Mouse (Mus musculus) intestine, embryonic 15.5 days (tissue): Measurements from ENCODE around the gene Pdcd1lg2. TPM values are rescaled to one million over a fixed set of nuclear protein-coding genes. Genes with fewer than 3 reads are reported as not detected.

Experiments
- ATAC-seq: fragments of 200-750 bp; cut with Nextera tagmentation; 2 replicates; pipeline ENCODE4 v1.8.0; 2017; ENCODE audit warnings: moderate TSS enrichment, moderate library complexity
- H3K27ac ChIP-seq: fragments of 300-500 bp; sonication (generic); 2 replicates; pipeline ENCODE4 v1.5.1; 2015; ENCODE audit warnings: mild to moderate bottlenecking, inconsistent platforms
- H3K27me3 ChIP-seq: fragments of 300-500 bp; sonication (generic); replicated peaks from 2 replicates; pipeline ENCODE4 v1.6.1; 2015; ENCODE audit warnings: inconsistent platforms
- H3K36me3 ChIP-seq: fragments of 300-500 bp; sonication (generic); 2 replicates; pipeline ENCODE4 v1.6.1; 2015; ENCODE audit warnings: inconsistent platforms
- H3K4me1 ChIP-seq: fragments of 300-500 bp; sonication (generic); replicated peaks from 2 replicates; pipeline ENCODE4 v1.6.1; 2015; ENCODE audit warnings: inconsistent platforms
- H3K4me2 ChIP-seq: fragments of 300-500 bp; sonication (generic); replicated peaks from 2 replicates; pipeline ENCODE4 v1.6.1; 2015; ENCODE audit warnings: mild to moderate bottlenecking, inconsistent platforms
- H3K4me3 ChIP-seq: fragments of 300-500 bp; sonication (generic); replicated peaks from 2 replicates; pipeline ENCODE4 v1.5.1; 2015; ENCODE audit warnings: inconsistent platforms
- H3K9ac ChIP-seq: fragments of 300-500 bp; sonication (generic); 2 replicates; pipeline ENCODE4 v1.6.1; 2015; ENCODE audit warnings: inconsistent platforms
- H3K9me3 ChIP-seq: fragments of 300-500 bp; sonication (generic); 2 replicates; pipeline ENCODE4 v1.6.1; 2016; ENCODE audit warnings: inconsistent platforms
- WGBS: fragments of 180-500 bp; shearing (Covaris S2); methylation state at CpG from one replicate; pipeline ENCODE4 v1.1.7; 2015; 5-methylcytosine and 5-hydroxymethylcytosine counted together
- polyA plus RNA-seq: library from polyadenylated mRNA; unstranded; fragments of >200 nt; fragmentation: Nextera tagmentation; extraction: Ambion mirVana; gene quantifications from 2 replicates; pipeline ENCODE4 v1.2.1, GENCODE M21; 2015

Gene Pdcd1lg2
- polyA plus RNA-seq, 1 experiment from 2014 or later = not detected

- no peak overlapping the region for H3K27ac ChIP-seq
- no peak overlapping the region for H3K4me3 ChIP-seq
- H3K9me3 ChIP-seq = no peaks in the 10 kb centered on the region
- no peak overlapping the region for H3K9ac ChIP-seq
- no peaks in the 10 kb centered on the region for H3K36me3 ChIP-seq
- peak; percentile 72 for ATAC-seq
- H3K4me1 ChIP-seq = no peaks in the 10 kb centered on the region
- no peaks in the 10 kb centered on the region for H3K27me3 ChIP-seq
- WGBS = 66% methylated on average over 7 of the region's 7 CpGs
- H3K4me2 ChIP-seq = no peak overlapping the region
These were observed 86.3 kb downstream of the Pdcd1lg2 start for GRCm38 (mm10) chr19:29496786-29497557.

GRCm38 (mm10) chr19:29497874-29498273 lies 87.2 kb downstream of the Pdcd1lg2 start:
- Histone ChIP-seq H3K27me3 (no peaks in the 10 kb centered on the region), H3K9ac (no peak overlapping the region), H3K4me3 (no peak overlapping the region), H3K27ac (no peak overlapping the region), H3K36me3 (no peaks in the 10 kb centered on the region), H3K9me3 (no peaks in the 10 kb centered on the region), H3K4me2 (no peak overlapping the region), H3K4me1 (no peaks in the 10 kb centered on the region)
- WGBS = 81% methylated on average over 7 of the region's 7 CpGs
- ATAC-seq = no peak

GRCm38 (mm10) chr19:29498842-29499456 lies 88.2 kb downstream of the Pdcd1lg2 start:
- no peak for ATAC-seq
- Histone ChIP-seq H3K4me1 (no peaks in the 10 kb centered on the region), H3K9ac (no peak overlapping the region), H3K4me2 (no peak overlapping the region), H3K27ac (no peak overlapping the region), H3K4me3 (no peak overlapping the region), H3K27me3 (no peaks in the 10 kb centered on the region), H3K9me3 (no peaks in the 10 kb centered on the region), H3K36me3 (no peaks in the 10 kb centered on the region)
- WGBS = 69% methylated on average over 6 of the region's 6 CpGs

- no peaks in the 10 kb centered on the region for H3K4me1 ChIP-seq
- no peaks in the 10 kb centered on the region for H3K9me3 ChIP-seq
- H3K27ac ChIP-seq = no peak overlapping the region
- no peak overlapping the region for H3K4me3 ChIP-seq
- WGBS = 69% methylated on average over 1 of the region's 1 CpGs
- no peaks in the 10 kb centered on the region for H3K27me3 ChIP-seq
- H3K9ac ChIP-seq = no peak overlapping the region
- ATAC-seq = no peak
- H3K4me2 ChIP-seq = no peak overlapping the region
- H3K36me3 ChIP-seq = no peaks in the 10 kb centered on the region
These were observed 89.6 kb downstream of the Pdcd1lg2 start for GRCm38 (mm10) chr19:29500333-29500732.

GRCm38 (mm10) chr19:29501106-29501505 lies 90.4 kb downstream of the Pdcd1lg2 start:
- no peaks in the 10 kb centered on the region for H3K36me3 ChIP-seq
- H3K9ac ChIP-seq = no peak overlapping the region
- H3K4me1 ChIP-seq = no peaks in the 10 kb centered on the region
- peak overlapping the region; percentile 44 for H3K4me2 ChIP-seq
- H3K4me3 ChIP-seq = no peak overlapping the region
- no peaks in the 10 kb centered on the region for H3K9me3 ChIP-seq
- WGBS = 52% methylated on average over 11 of the region's 11 CpGs
- ATAC-seq = peak; percentile 61
- no peak overlapping the region for H3K27ac ChIP-seq
- H3K27me3 ChIP-seq = no peaks in the 10 kb centered on the region

GRCm38 (mm10) chr19:29501507-29501906 lies 90.8 kb downstream of the Pdcd1lg2 start:
- H3K27ac ChIP-seq = no peak overlapping the region
- H3K36me3 ChIP-seq = no peaks in the 10 kb centered on the region
- H3K4me2 ChIP-seq = peak overlapping the region; percentile 44
- 12% methylated on average over 6 of the region's 6 CpGs for WGBS
- H3K4me1 ChIP-seq = no peaks in the 10 kb centered on the region
- no peak overlapping the region for H3K9ac ChIP-seq
- H3K27me3 ChIP-seq = no peaks in the 10 kb centered on the region
- ATAC-seq = peak; percentile 73
- H3K4me3 ChIP-seq = no peak overlapping the region
- no peaks in the 10 kb centered on the region for H3K9me3 ChIP-seq

GRCm38 (mm10) chr19:29504131-29504530 lies 93.4 kb downstream of the Pdcd1lg2 start:
- no peak for ATAC-seq
- Histone ChIP-seq H3K36me3 (no peaks in the 10 kb centered on the region), H3K4me2 (no peak overlapping the region), H3K4me1 (no peaks in the 10 kb centered on the region), H3K9ac (no peak overlapping the region), H3K27me3 (no peaks in the 10 kb centered on the region), H3K4me3 (no peak overlapping the region), H3K9me3 (no peaks in the 10 kb centered on the region), H3K27ac (no peak overlapping the region)
- 85% methylated on average over 2 of the region's 2 CpGs for WGBS

GRCm38 (mm10) chr19:29505617-29506016 lies 94.9 kb downstream of the Pdcd1lg2 start:
- no peaks in the 10 kb centered on the region for H3K27me3 ChIP-seq
- no peaks in the 10 kb centered on the region for H3K36me3 ChIP-seq
- H3K27ac ChIP-seq = no peak overlapping the region
- H3K9ac ChIP-seq = no peak overlapping the region
- WGBS = 73% methylated on average over 7 of the region's 7 CpGs
- H3K4me1 ChIP-seq = no peaks in the 10 kb centered on the region
- no peak for ATAC-seq
- H3K4me2 ChIP-seq = no peak overlapping the region
- no peaks in the 10 kb centered on the region for H3K9me3 ChIP-seq
- H3K4me3 ChIP-seq = no peak overlapping the region

- no peaks in the 10 kb centered on the region for H3K27me3 ChIP-seq
- H3K4me3 ChIP-seq = no peak overlapping the region
- H3K4me1 ChIP-seq = no peaks in the 10 kb centered on the region
- no peak overlapping the region for H3K9ac ChIP-seq
- WGBS = 82% methylated on average over 7 of the region's 7 CpGs
- H3K27ac ChIP-seq = no peak overlapping the region
- H3K4me2 ChIP-seq = no peak overlapping the region
- no peaks in the 10 kb centered on the region for H3K9me3 ChIP-seq
- ATAC-seq = no peak
- H3K36me3 ChIP-seq = no peaks in the 10 kb centered on the region
These were observed 97.5 kb downstream of the Pdcd1lg2 start for GRCm38 (mm10) chr19:29508208-29508607.

GRCm38 (mm10) chr19:29509857-29510256 lies 99.1 kb downstream of the Pdcd1lg2 start:
- no peak overlapping the region for H3K9ac ChIP-seq
- H3K27me3 ChIP-seq = no peaks in the 10 kb centered on the region
- H3K4me2 ChIP-seq = no peak overlapping the region
- H3K4me1 ChIP-seq = no peaks in the 10 kb centered on the region
- no peaks in the 10 kb centered on the region for H3K36me3 ChIP-seq
- WGBS = 87% methylated on average over 7 of the region's 7 CpGs
- no peak for ATAC-seq
- H3K27ac ChIP-seq = no peak overlapping the region
- H3K4me3 ChIP-seq = no peak overlapping the region
- no peaks in the 10 kb centered on the region for H3K9me3 ChIP-seq

- Histone ChIP-seq H3K27ac (no peak overlapping the region), H3K9me3 (no peaks in the 10 kb centered on the region), H3K4me1 (no peaks in the 10 kb centered on the region), H3K36me3 (no peaks in the 10 kb centered on the region), H3K4me3 (no peak overlapping the region), H3K27me3 (no peaks in the 10 kb centered on the region), H3K9ac (no peak overlapping the region), H3K4me2 (no peak overlapping the region)
- peak; percentile 73 for ATAC-seq
- WGBS = 77% methylated on average over 2 of the region's 2 CpGs
These were observed 101.1 kb downstream of the Pdcd1lg2 start for GRCm38 (mm10) chr19:29511826-29512225.

GRCm38 (mm10) chr19:29513111-29513766 lies 102.5 kb downstream of the Pdcd1lg2 start:
- H3K4me1 ChIP-seq = no peaks in the 10 kb centered on the region
- WGBS = 60% methylated on average over 2 of the region's 2 CpGs
- no peaks in the 10 kb centered on the region for H3K27me3 ChIP-seq
- no peaks in the 10 kb centered on the region for H3K9me3 ChIP-seq
- H3K4me2 ChIP-seq = no peak overlapping the region
- H3K4me3 ChIP-seq = no peak overlapping the region
- no peak overlapping the region for H3K9ac ChIP-seq
- no peaks in the 10 kb centered on the region for H3K36me3 ChIP-seq
- no peak overlapping the region for H3K27ac ChIP-seq
- no peak for ATAC-seq
